14 mouse cellular contexts compared by ENCODE assay signal in genomic region chr16:37445756-37446155, GRCm38 (mm10).
DNase-seq lines count a peak whose midpoint lies in the region.
"Had no signal": no experiment of that assay in that cellular context is flagged by ENCODE, and none has a peak within 500 bp of the region (broad histone marks: within the 10 kb centered on the region; RNA-seq: fewer than 3 reads in every experiment).

No protein-coding gene starts in this region.

- intact Hi-C loops in left cerebral cortex, postnatal 4 days (cut with DNase I), result no loop called here

- DNase-seq in cerebellum, postnatal 14 days, result peak; percentile 78 to 80
- no peak for DNase-seq in cerebellum, adult 11 months
- DNase-seq in left cerebral cortex, postnatal 4 days, result peak; percentile 31
- DNase-seq in left cerebral cortex, adult 9 months (ENCODE audit: low spot score in 2 of 2), result no peak
- peak; percentile 31 for DNase-seq in brain, adult 2 months (ENCODE audit: low read depth, low spot score)
- DNase-seq in right cerebral cortex, adult 2 months (ENCODE audit: low spot score in 2 of 2), result no peak
- DNase-seq: adrenal gland, adult 2 months; adrenal gland, postnatal 10 days; adrenal gland, postnatal 25 days; cerebellum, adult 18-20 months; cerebellum, adult 8-10 months; cerebellum, adult 9-11 months; cerebellum, postnatal 36 days; forebrain, postnatal 0 days had no signal

Comparison
In these comparisons a context has a peak if more than half of its experiments do, and no peak if none do; other contexts are left out.
1. DNase-seq: peak in cerebellum, postnatal 14 days (2 of 2), left cerebral cortex, postnatal 4 days (single experiment) and brain, adult 2 months (single experiment); none in cerebellum, adult 11 months (single experiment), left cerebral cortex, adult 9 months (0 of 2) and right cerebral cortex, adult 2 months (0 of 2).